Comparison of ENCODE assay signal across 8 mouse cellular contexts in genomic region chr4:33924889-33925245, GRCm38 (mm10). TPM values are rescaled to one million over a fixed set of nuclear protein-coding genes. Genes with fewer than 3 reads are reported as not detected.
A peak's percentile ranks its signal among the peaks of the same experiment; 100 is the strongest.
DNase-seq lines count a peak whose midpoint lies in the region; ATAC-seq and TF ChIP-seq lines count a peak whose summit lies in the region.

No protein-coding gene starts in this region.

- no peaks in the 10 kb centered on the region for H3K9me3 ChIP-seq in heart, embryonic 13.5 days
- peaks cover 11% of the 10 kb centered on the region; the same call in 1 of the 2 replicates for H3K9me3 ChIP-seq in E14TG2a.4 (ENCODE audit: low read length)
- H3K9me3 ChIP-seq in embryonic facial prominence, embryonic 13.5 days = no peaks in the 10 kb centered on the region
- no peaks in the 10 kb centered on the region for H3K9me3 ChIP-seq in limb, embryonic 10.5 days (replicated peaks)

- H3K36me3 ChIP-seq in heart, embryonic 13.5 days = no peaks in the 10 kb centered on the region
- H3K36me3 ChIP-seq in E14TG2a.4 (ENCODE audit: insufficient read depth, low read length) = no peaks in the 10 kb centered on the region
- H3K36me3 ChIP-seq in embryonic facial prominence, embryonic 13.5 days = no peaks in the 10 kb centered on the region
- no peaks in the 10 kb centered on the region for H3K36me3 ChIP-seq in limb, embryonic 10.5 days

- H3K27ac ChIP-seq in heart, embryonic 13.5 days (replicated peaks) = 0 out of 2 replicates have a peak overlapping the region, but pooled peaks have one; percentile 20
- H3K27ac ChIP-seq in embryonic facial prominence, embryonic 13.5 days = peak overlapping the region; percentile 78; the same call in 1 of the 2 replicates
- peak overlapping the region; percentile 96 for H3K27ac ChIP-seq in limb, embryonic 10.5 days

- DNase-seq in heart, adult 18-20 months = no peak
- DNase-seq in limb, embryonic 10.5 days (ENCODE audit: low spot score) = no peak
- peak; percentile 30 to 46 for DNase-seq in right cerebral cortex, postnatal 36 days (ENCODE audit: low spot score in 2 of 2)
- DNase-seq in thymus, postnatal 14 days = no peak
- no peak for DNase-seq in lung, postnatal 10 days

- H3K4me2 ChIP-seq in heart, embryonic 13.5 days = peak overlapping the region; percentile 97
- H3K4me2 ChIP-seq in embryonic facial prominence, embryonic 13.5 days = peak overlapping the region; percentile 95

- H3K9ac ChIP-seq in heart, embryonic 13.5 days = peak overlapping the region; percentile 81
- H3K9ac ChIP-seq in embryonic facial prominence, embryonic 13.5 days = peak overlapping the region; percentile 82

- 0% methylated on average over 20 of the region's 24 CpGs for WGBS in heart, embryonic 13.5 days
- WGBS in embryonic facial prominence, embryonic 13.5 days = 2% methylated on average over 23 of the region's 24 CpGs
- WGBS in limb, embryonic 10.5 days = 1% methylated on average over 24 of the region's 24 CpGs

- H3K27me3 ChIP-seq in heart, embryonic 13.5 days (replicated peaks) = peaks cover 69% of the 10 kb centered on the region
- peaks cover 58% of the 10 kb centered on the region for H3K27me3 ChIP-seq in E14TG2a.4 (ENCODE audit: insufficient read depth, low read length)
- H3K27me3 ChIP-seq in embryonic facial prominence, embryonic 13.5 days = peaks cover 24% of the 10 kb centered on the region
- H3K27me3 ChIP-seq in limb, embryonic 10.5 days (ENCODE audit: low read depth, poor library complexity, severe bottlenecking) = peaks cover 43% of the 10 kb centered on the region

- no peak for TF ChIP-seq CTCF in E14TG2a.4 (conservative IDR thresholded peaks at IDR 0.05; ENCODE audit: low read length)

- peak; percentile 37; the same call in 1 of the 2 replicates for ATAC-seq in heart, embryonic 13.5 days (ENCODE audit: extremely low read depth, insufficient number of reproducible peaks, low FRiP score, low TSS enrichment)
- no peak for ATAC-seq in embryonic facial prominence, embryonic 13.5 days (ENCODE audit: insufficient number of reproducible peaks, insufficient read depth, low FRiP score, low TSS enrichment, low read depth)

- H3K4me1 ChIP-seq in heart, embryonic 13.5 days = peaks cover 19% of the 10 kb centered on the region
- H3K4me1 ChIP-seq in E14TG2a.4 (replicated peaks; ENCODE audit: low read depth, low read length) = peaks cover 17% of the 10 kb centered on the region
- peaks cover 14% of the 10 kb centered on the region for H3K4me1 ChIP-seq in embryonic facial prominence, embryonic 13.5 days
- H3K4me1 ChIP-seq in limb, embryonic 10.5 days = peaks cover 22% of the 10 kb centered on the region

- H3K4me3 ChIP-seq in heart, embryonic 13.5 days = peak overlapping the region; percentile 58
- H3K4me3 ChIP-seq in E14TG2a.4 (replicated peaks; ENCODE audit: low read length) = peak overlapping the region; percentile 86
- H3K4me3 ChIP-seq in embryonic facial prominence, embryonic 13.5 days = peak overlapping the region; percentile 69
- H3K4me3 ChIP-seq in limb, embryonic 10.5 days = peak overlapping the region; percentile 75

RNA-seq across cellular contexts. Expression of gene Cnr1, which starts 0.5 kb away (rescaled TPM):
- 0.19 and 0.32 TPM in 2 replicates for polyA plus RNA-seq in heart, embryonic 13.5 days (2015; fragmentation: Nextera tagmentation; extraction: Ambion mirVana)
- total RNA-seq in heart, adult 18-20 months (2021) = under 1 TPM; 0.10 to 0.22 TPM
- 3.6 and 3.8 TPM in 2 replicates for polyA plus RNA-seq in embryonic facial prominence, embryonic 13.5 days (2015; fragmentation: Nextera tagmentation; extraction: Ambion mirVana)
- 2.2 and 2.8 TPM in 2 replicates for polyA plus RNA-seq in limb, embryonic 10.5 days (2016; fragmentation: Nextera tagmentation; extraction: Ambion mirVana)

Comparison
In these comparisons a context has a peak if more than half of its experiments do, and no peak if none do; other contexts are left out.
1. H3K27ac ChIP-seq: peak in every context shown above with its lines; median percentile 96 in limb, embryonic 10.5 days; 78 in embryonic facial prominence, embryonic 13.5 days; 20 in heart, embryonic 13.5 days.
2. DNase-seq: peak in right cerebral cortex, postnatal 36 days (2 of 2); none in heart, adult 18-20 months (0 of 2), limb, embryonic 10.5 days (single experiment), thymus, postnatal 14 days (single experiment) and lung, postnatal 10 days (single experiment).
3. Peak in every context shown above with its lines, with median percentiles within 50 percentile points of each other: H3K4me3 ChIP-seq.